Mouse (Mus musculus) heart, embryonic 12.5 days (tissue): Measurements from ENCODE around the gene Eif5a. TPM values are rescaled to one million over a fixed set of nuclear protein-coding genes. Genes with fewer than 3 reads are reported as not detected.

ENCODE experiments used
- ATAC-seq: fragments of 200-750 bp; cut with Nextera tagmentation; 2 replicates; pipeline ENCODE4 v1.8.0; 2017; ENCODE audit warnings: moderate TSS enrichment, moderate library complexity; ENCODE audit not compliant: insufficient number of reproducible peaks, low FRiP score
- H3K27ac ChIP-seq: fragments of 300-500 bp; sonication (generic); 2 replicates; pipeline ENCODE4 v1.5.1; 2016; ENCODE audit warnings: mild to moderate bottlenecking, moderate library complexity; ENCODE audit not compliant: poor library complexity, severe bottlenecking
- H3K27me3 ChIP-seq: fragments of 300-500 bp; sonication (generic); replicated peaks from 2 replicates; pipeline ENCODE4 v1.6.1; 2016; ENCODE audit warnings: mild to moderate bottlenecking, moderate library complexity
- H3K36me3 ChIP-seq: fragments of 300-500 bp; sonication (generic); 2 replicates; pipeline ENCODE4 v1.6.1; 2016; ENCODE audit warnings: mild to moderate bottlenecking, moderate library complexity
- H3K4me1 ChIP-seq: fragments of 300-500 bp; sonication (generic); replicated peaks from 2 replicates; pipeline ENCODE4 v1.6.1; 2016; ENCODE audit warnings: mild to moderate bottlenecking
- H3K4me2 ChIP-seq: fragments of 300-500 bp; sonication (generic); 2 replicates; pipeline ENCODE4 v1.6.1; 2016; ENCODE audit warnings: mild to moderate bottlenecking, moderate library complexity
- H3K4me3 ChIP-seq: fragments of 300-500 bp; sonication (generic); 2 replicates; pipeline ENCODE4 v1.5.1; 2016; ENCODE audit warnings: mild to moderate bottlenecking
- H3K9ac ChIP-seq: fragments of 300-500 bp; sonication (generic); 2 replicates; pipeline ENCODE4 v1.6.1; 2016; ENCODE audit warnings: mild to moderate bottlenecking, moderate library complexity
- H3K9me3 ChIP-seq: fragments of 300-500 bp; sonication (generic); replicated peaks from 2 replicates; pipeline ENCODE4 v1.6.1; 2016; ENCODE audit warnings: mild to moderate bottlenecking, moderate library complexity
- WGBS: fragments of 180-500 bp; shearing (Covaris S2); methylation state at CpG from one replicate; pipeline ENCODE4 v1.1.7; 2016; 5-methylcytosine and 5-hydroxymethylcytosine counted together
- polyA plus RNA-seq: library from polyadenylated mRNA; unstranded; fragments of >200 nt; fragmentation: Nextera tagmentation; extraction: Ambion mirVana; gene quantifications from 2 replicates; pipeline ENCODE4 v1.2.1, GENCODE M21; 2016

Gene Eif5a
- polyA plus RNA-seq, 1 experiment from 2014 or later: 1,286 TPM

DNA sequence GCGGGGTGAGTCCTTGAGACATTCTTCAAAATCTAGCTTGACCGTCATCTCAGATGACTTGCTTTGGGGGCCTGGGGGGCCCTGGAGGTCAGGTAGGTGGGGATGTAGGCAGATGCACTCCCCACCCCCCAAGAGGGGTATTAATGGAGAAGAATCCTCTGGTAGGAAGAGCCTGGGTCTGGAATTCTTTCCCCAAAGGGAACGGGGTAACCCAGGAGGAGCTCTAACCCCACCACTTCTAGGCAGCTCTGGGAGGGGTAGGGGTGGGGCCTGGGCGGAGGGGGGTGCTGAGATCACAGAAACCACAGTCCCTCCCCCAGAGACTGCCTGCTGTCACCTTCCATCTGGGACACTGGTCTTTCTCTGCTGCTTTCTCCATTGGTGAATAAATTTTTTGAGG, 26.5 kb downstream of the Eif5a start, which contains the start of gene Acap1:
Gene Acap1, minus strand, starts transcription at position 249 of the 400 bp plus-strand sequence.
- Histone ChIP-seq H3K4me1 (peaks cover 40% of the 10 kb centered on the region), H3K27ac (no peak within 1 kb of the TSS), H3K36me3 (no peaks in the 10 kb centered on the region), H3K4me3 (no peak within 1 kb of the TSS), H3K4me2 (no peak within 1 kb of the TSS), H3K9ac (no peak within 1 kb of the TSS), H3K9me3 (no peaks in the 10 kb centered on the region), H3K27me3 (no peaks in the 10 kb centered on the region)
- WGBS: 75% methylated on average over 4 of the region's 4 CpGs
- no peak for ATAC-seq

DNA sequence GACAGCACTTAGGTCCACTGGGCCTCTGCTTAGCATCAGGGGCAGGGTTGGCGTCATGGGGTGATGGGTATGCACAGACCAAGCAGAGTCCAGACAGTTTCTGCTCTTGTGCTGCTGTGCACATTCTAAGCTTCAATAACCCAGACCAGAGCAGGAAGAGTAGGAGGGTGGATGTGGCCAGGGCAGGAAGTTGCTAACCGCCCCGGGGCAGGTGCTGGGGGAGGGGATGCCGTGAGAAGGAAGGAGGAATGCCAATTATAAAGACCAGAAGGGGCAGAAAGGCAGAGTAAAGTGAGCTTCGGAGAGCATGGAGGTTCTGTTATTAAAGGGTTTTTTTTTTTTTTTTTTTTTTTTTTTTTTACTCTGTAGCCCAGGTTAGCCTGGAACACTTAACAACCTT, 27.1 kb downstream of the Eif5a start:
- peaks cover 41% of the 10 kb centered on the region for H3K4me1 ChIP-seq
- H3K36me3 ChIP-seq: no peaks in the 10 kb centered on the region
- ATAC-seq: no peak
- H3K9me3 ChIP-seq: no peaks in the 10 kb centered on the region
- H3K27ac ChIP-seq: no peak overlapping the region
- H3K27me3 ChIP-seq: no peaks in the 10 kb centered on the region
- 74% methylated on average over 5 of the region's 5 CpGs for WGBS
- no peak overlapping the region for H3K9ac ChIP-seq
- H3K4me2 ChIP-seq: no peak overlapping the region
- H3K4me3 ChIP-seq: no peak overlapping the region

GRCm38 (mm10) chr11:69891482-69891881, 30.3 kb downstream of the Eif5a start:
- Histone ChIP-seq H3K4me2 (no peak overlapping the region), H3K27me3 (no peaks in the 10 kb centered on the region), H3K36me3 (no peaks in the 10 kb centered on the region), H3K9ac (no peak overlapping the region), H3K9me3 (no peaks in the 10 kb centered on the region), H3K4me3 (no peak overlapping the region), H3K27ac (0 out of 2 replicates have a peak overlapping the region, but pooled peaks have one; percentile 1), H3K4me1 (peaks cover 30% of the 10 kb centered on the region)
- ATAC-seq: 0 out of 2 replicates have a peak, but pooled peaks have one; percentile 9
- 16% methylated on average over 4 of the region's 4 CpGs for WGBS

DNA sequence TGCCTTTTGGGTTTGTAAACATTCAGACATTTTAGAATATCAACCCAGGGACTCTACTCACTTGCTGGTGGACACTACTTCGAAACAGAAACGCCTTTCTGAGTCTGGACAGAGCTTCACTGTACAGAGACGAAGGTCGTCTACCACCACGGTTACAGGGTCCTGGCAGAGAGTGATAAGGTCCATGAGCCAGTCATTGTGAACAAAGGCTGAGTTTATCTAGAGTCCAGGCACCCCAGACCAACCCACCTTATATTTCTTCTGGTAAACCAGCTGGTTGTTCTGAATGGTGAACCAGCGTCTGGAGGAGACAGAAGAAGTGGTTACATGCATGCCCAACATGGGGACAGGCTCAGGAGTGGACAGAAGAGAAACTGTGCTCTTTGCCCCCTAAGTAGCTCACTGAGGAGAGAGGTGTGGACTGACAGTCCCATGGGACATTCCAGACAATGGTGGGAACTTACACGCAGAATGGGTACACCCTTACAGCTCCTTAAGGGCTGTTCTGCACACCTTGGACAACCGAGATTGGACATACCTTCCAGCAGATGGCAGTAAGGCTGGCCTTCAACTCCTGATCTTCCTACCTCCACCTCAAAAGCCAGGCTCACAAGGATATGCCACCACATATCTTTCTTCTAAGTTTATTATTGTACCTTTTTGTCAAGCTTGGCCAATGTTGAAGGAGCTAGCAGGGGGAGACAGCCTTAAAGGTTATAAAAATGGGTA, 34.7 kb downstream of the Eif5a start:
- H3K27ac ChIP-seq: no peak overlapping the region
- H3K9ac ChIP-seq: no peak overlapping the region
- peak; percentile 46; the same call in 1 of the 2 replicates for ATAC-seq
- H3K9me3 ChIP-seq: no peaks in the 10 kb centered on the region
- H3K4me1 ChIP-seq: peaks cover 52% of the 10 kb centered on the region
- H3K36me3 ChIP-seq: no peaks in the 10 kb centered on the region
- H3K4me2 ChIP-seq: no peak overlapping the region
- 38% methylated on average over 8 of the region's 8 CpGs for WGBS
- H3K4me3 ChIP-seq: no peak overlapping the region
- no peaks in the 10 kb centered on the region for H3K27me3 ChIP-seq

DNA sequence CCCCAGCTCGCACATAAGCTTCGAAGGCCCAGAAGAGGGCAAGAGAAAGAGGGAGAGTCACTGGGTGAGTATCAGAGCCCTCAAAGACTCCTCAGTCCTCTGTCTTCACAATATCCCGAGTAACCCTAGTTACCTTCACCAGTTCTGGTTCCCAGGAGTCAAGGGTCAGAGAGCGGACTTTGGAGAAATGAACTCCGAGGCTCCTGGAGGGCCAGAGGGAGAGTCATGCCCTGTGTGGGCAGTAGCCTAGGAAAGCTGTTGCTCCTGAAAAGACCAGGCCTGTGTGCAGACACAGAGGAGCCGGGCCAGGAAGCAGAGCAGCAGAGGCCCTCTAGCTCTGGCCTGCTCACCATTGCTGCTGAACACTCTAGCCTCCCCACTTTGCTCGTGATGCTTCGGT, 37.1 kb downstream of the Eif5a start:
- H3K4me1 ChIP-seq: peaks cover 44% of the 10 kb centered on the region
- H3K9me3 ChIP-seq: no peaks in the 10 kb centered on the region
- no peaks in the 10 kb centered on the region for H3K27me3 ChIP-seq
- peak overlapping the region; percentile 14 for H3K4me2 ChIP-seq
- H3K36me3 ChIP-seq: no peaks in the 10 kb centered on the region
- no peak overlapping the region for H3K4me3 ChIP-seq
- WGBS: 77% methylated on average over 8 of the region's 8 CpGs
- H3K27ac ChIP-seq: peak overlapping the region; percentile 43; the same call in 1 of the 2 replicates
- no peak for ATAC-seq
- no peak overlapping the region for H3K9ac ChIP-seq

DNA sequence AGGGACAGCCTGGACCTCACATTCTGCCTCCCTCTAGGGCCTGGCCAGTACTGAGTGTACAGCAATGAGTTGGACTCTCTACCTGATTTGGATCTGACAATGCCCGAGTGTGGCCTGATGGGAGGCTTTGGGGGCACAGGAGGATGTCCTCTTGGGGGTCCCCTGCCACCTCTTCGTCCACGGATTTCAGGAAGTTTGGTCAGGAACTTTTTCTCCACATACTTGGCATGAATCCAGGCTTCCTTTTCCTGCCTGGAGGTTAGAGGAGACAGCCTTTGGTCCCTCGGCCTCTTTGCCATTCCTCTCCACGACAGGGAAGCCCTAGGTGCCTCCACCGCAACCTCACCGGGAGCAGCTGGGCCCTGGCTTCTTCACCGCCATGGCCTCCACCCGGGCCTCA, 37.5 kb downstream of the Eif5a start:
- Histone ChIP-seq H3K27me3 (no peaks in the 10 kb centered on the region), H3K9ac (peak overlapping the region; percentile 39; the same call in 1 of the 2 replicates), H3K9me3 (no peaks in the 10 kb centered on the region), H3K27ac (peak overlapping the region; percentile 43; the same call in 1 of the 2 replicates), H3K4me3 (no peak overlapping the region), H3K36me3 (no peaks in the 10 kb centered on the region), H3K4me2 (peak overlapping the region; percentile 14), H3K4me1 (peaks cover 49% of the 10 kb centered on the region)
- 57% methylated on average over 9 of the region's 9 CpGs for WGBS
- no peak for ATAC-seq

DNA sequence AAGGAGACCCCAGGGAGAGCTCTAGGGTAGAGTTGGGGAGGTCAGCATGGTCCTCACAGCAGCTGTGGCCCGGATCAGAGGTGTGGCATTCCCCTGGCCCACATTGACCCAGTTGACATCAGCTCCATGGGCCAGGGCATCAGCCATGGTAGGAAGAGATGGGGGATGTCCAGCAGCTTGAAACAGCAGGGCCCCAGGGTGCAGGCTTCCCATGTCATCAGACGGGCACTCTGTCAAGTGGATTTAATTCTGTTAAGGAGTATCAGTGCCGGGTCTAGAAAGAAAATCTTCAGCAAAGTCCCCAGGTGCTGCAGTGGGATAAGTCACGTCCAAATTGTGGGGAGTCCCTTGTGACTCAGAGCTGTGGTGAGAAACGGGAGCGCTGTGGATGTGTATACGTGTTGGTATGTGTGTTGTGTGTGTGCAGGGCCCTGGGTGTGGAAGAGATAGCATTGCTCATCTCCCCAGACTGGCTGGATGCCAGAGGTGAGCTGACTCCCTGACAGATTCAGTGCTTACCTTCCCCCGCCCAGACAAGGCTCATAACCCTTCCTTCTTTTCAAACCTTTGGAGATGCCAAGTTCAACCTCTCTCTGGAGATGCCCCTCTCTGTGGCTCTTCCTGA, 38.1 kb downstream of the Eif5a start:
- peaks cover 55% of the 10 kb centered on the region for H3K4me1 ChIP-seq
- ATAC-seq: no peak
- H3K9ac ChIP-seq: peak overlapping the region; percentile 39; the same call in 1 of the 2 replicates
- no peak overlapping the region for H3K4me2 ChIP-seq
- H3K36me3 ChIP-seq: no peaks in the 10 kb centered on the region
- no peak overlapping the region for H3K4me3 ChIP-seq
- H3K27me3 ChIP-seq: no peaks in the 10 kb centered on the region
- 76% methylated on average over 8 of the region's 8 CpGs for WGBS
- no peak overlapping the region for H3K27ac ChIP-seq
- H3K9me3 ChIP-seq: no peaks in the 10 kb centered on the region

DNA sequence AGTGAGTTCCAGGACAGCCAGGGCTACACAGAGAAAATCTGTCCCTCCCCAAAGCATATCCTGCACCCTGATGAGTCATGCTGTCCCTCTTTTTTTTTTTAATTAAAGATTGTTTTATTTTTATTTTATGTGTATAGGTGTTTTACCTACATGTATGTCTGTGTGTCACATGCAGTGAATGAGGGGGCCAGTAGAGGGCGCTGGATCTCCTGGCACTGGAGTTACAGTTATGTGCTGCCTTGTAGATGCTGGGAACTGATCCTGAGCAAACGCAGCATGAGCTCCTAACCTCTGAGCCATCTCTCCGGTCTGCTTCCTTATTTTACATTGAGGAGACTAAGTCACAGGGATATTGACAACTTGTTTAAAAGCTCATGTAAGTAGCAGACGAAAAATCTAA, 38.7 kb downstream of the Eif5a start:
- ATAC-seq: no peak
- Histone ChIP-seq H3K36me3 (no peaks in the 10 kb centered on the region), H3K4me1 (peaks cover 59% of the 10 kb centered on the region), H3K4me3 (no peak overlapping the region), H3K27me3 (no peaks in the 10 kb centered on the region), H3K4me2 (no peak overlapping the region), H3K9ac (no peak overlapping the region), H3K27ac (no peak overlapping the region), H3K9me3 (no peaks in the 10 kb centered on the region)
- WGBS: 60% methylated on average over 4 of the region's 4 CpGs

GRCm38 (mm10) chr11:69881787-69882670, 39.7 kb downstream of the Eif5a start:
- Histone ChIP-seq H3K27me3 (no peaks in the 10 kb centered on the region), H3K4me3 (peak overlapping the region; percentile 58), H3K4me2 (peak overlapping the region; percentile 85), H3K9ac (peak overlapping the region; percentile 75), H3K36me3 (no peaks in the 10 kb centered on the region), H3K4me1 (peaks cover 61% of the 10 kb centered on the region), H3K9me3 (no peaks in the 10 kb centered on the region), H3K27ac (peak overlapping the region; percentile 91)
- ATAC-seq: no peak
- WGBS: 61% methylated on average over 21 of the region's 21 CpGs

DNA sequence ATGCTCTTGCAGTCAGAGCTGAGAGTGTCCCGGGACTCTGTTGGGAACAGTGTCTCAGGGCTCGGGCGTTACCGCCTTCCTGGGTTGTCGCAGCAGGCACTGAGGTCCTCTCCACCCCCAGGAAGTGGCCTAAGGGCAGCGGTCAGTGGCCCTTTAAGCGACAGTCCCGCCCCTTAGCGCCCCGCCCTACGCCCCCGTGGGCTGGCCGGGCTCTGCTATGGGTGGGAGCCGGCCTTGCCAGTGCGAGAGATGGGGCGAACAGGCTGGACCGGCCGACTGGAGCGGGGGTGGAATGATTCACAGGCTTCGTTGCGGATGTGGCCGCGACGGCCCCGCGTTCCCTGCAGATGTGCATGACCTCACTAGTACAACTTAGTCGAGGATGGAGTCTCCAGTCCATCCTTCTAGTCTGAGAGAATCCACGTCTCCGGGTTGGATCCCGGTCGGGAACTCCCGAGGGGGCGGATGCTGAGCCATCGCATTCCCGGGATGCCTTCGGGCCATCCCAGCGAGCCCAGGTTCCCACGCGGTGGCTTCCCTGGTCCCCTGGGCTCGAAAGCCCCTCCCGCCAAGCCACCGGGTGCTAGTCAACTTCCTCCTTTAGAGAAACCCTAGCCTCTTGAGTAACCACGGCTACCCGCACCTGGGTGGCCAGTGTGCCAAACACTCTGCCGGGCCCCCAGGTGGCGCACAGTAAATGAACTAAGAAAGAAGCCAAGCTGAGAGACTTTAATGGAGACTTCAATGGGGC, 40.7 kb downstream of the Eif5a start, which contains the start of gene Kctd11:
Gene Kctd11, minus strand, starts transcription at position 554 of the 751 bp plus-strand sequence.
- Histone ChIP-seq H3K27ac (peak within 1 kb of the TSS; percentile 91), H3K27me3 (no peaks in the 10 kb centered on the region), H3K4me2 (peak within 1 kb of the TSS; percentile 85), H3K4me1 (peaks cover 66% of the 10 kb centered on the region), H3K4me3 (peak within 1 kb of the TSS; percentile 58), H3K9me3 (no peaks in the 10 kb centered on the region), H3K36me3 (no peaks in the 10 kb centered on the region), H3K9ac (peak within 1 kb of the TSS; percentile 75)
- WGBS: under 1% methylated on average over 46 of the region's 46 CpGs
- peak; percentile 93 for ATAC-seq
